Mouse (Mus musculus): ENCODE results near the gene Megf8. TPM values are rescaled to one million over a fixed set of nuclear protein-coding genes. Genes with fewer than 3 reads are reported as not detected.

The Megf8 gene
- polyA plus RNA-seq (2015; fragmentation: Nextera tagmentation; extraction: Ambion mirVana) = 18.9 and 19.8 TPM in 2 replicates

DNA sequence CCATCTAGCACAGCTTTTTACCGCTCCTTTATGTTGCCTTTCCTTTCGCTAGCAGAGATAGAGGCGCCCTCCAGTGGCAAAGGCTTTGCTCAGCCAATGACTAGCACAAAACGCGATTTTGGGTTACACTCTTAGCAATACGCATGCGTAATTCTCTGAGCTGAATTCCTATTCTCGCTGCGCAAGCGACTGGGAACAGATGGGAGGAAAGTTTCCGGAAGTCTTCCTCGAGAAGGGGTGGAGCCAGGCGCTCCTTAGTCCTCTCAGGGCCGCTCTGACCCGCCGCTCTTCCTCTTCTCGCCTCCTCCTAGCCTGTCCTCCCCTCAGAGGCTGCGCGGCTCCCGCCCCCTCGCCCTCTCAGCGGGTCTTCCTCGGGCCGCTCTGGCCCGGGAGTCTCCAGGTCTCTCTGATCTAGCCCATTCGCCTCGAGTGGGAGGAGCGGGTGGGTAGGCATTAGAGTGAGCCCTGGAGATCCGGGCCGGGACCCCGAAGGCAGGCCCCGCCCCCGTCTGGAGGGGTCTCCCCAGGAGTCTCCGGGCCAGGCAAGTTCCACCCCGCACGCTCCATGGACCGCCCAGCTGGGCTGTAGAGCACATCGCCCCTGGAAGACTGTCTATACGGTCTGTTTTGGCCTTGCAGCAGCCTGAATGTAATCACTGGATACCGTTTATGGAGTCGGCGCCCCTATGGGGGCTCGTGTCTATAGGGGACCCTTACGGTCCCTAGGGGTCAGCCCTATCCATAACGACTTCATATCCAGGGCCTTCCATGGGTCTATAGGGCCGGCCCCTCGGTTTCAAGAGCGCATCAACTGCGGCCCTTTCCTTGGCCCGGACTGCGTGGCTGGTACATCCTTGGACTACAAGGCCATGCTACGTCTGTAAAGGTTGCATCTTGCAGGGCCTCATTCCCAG is at the start of gene Megf8:
Gene Megf8, plus strand, starts transcription at position 633 of the 914 bp plus-strand sequence.
- Histone ChIP-seq H3K9me3 (no peaks in the 10 kb centered on the region), H3K36me3 (0 out of 2 replicates have a peak, but pooled peaks cover 6% of the 10 kb centered on the region), H3K9ac (replicated peaks) (peak within 1 kb of the TSS; percentile 89), H3K4me1 (replicated peaks) (peaks cover 50% of the 10 kb centered on the region), H3K27me3 (peaks cover 41% of the 10 kb centered on the region), H3K4me3 (replicated peaks) (peak within 1 kb of the TSS; percentile 73), H3K4me2 (replicated peaks) (peak within 1 kb of the TSS; percentile 95), H3K27ac (peak within 1 kb of the TSS; percentile 88)
- ATAC-seq = peak; percentile 99
- WGBS = under 1% methylated on average over 52 of the region's 52 CpGs

DNA sequence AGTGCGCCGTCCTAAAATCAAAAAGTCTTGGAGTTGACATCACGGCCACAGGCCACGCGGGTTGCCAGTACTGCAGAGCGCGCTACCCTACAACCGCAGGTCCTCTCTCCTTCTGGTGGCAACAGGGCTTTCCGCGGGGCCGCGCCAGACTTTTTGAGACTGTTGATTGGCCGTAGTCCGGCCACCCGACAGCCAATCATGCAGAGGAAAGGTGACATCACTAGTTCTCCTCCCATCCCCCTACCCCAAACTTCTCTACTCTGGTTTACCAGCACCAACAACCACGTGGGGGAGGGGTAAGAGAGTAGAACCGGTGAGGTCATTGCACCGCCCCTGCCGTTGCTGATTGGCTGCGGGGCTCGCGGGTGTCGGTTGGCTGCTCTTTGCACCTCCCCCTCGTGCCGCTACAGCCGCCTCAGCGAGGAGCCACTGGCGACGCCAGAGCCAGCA is 49.6 kb upstream of the Megf8 start, which contains the start of gene Cic:
Gene Cic, plus strand, starts transcription at position 404 of the 450 bp plus-strand sequence.
- peaks cover 28% of the 10 kb centered on the region for H3K4me1 ChIP-seq (replicated peaks)
- peak within 1 kb of the TSS; percentile 72 for H3K4me2 ChIP-seq (replicated peaks)
- H3K4me3 ChIP-seq (replicated peaks) = peak within 1 kb of the TSS; percentile 77
- WGBS = 1% methylated on average over 29 of the region's 29 CpGs
- H3K36me3 ChIP-seq = peaks cover 17% of the 10 kb centered on the region
- H3K9me3 ChIP-seq = no peaks in the 10 kb centered on the region
- ATAC-seq = peak; percentile 80
- 0 out of 2 replicates have a peak, but pooled peaks cover 3% of the 10 kb centered on the region for H3K27me3 ChIP-seq
- H3K9ac ChIP-seq (replicated peaks) = peak within 1 kb of the TSS; percentile 88
- H3K27ac ChIP-seq = peak within 1 kb of the TSS; percentile 91

DNA sequence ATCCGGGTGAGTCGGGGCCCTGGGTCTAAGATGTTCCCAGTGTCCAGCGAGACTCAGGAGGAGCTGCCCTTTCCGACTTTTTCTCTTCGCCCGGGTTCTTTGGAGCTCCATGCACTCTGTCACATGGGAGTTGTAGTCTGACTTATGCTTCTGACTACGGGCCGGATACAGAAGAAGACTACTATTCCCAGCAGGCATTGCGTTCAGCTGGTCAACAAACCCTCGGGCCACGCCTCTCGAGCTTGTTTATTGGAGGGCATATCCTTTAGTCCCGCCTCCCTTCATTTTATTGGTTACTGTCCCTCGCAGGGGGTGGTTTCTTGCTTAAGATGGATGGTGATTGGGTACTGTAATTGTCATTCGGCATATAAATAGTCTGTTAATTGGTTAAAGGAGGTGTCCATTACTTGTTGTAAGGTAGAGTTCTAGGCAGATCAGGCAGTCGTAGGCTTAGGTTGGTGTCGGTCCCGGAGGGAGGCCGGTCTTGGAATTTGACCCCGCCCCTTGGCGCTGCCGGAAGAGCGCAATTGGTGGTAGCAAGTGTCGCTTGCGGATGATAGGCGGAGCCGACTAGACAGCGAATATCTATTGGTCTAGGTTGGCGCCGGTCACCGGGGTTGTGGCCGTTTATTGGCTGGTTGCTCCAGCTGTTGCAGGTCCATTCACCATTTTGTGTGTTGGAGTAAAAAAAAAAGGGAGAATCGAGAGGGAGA is 49.1 kb upstream of the Megf8 start:
- Histone ChIP-seq H3K9ac (replicated peaks) (peak overlapping the region; percentile 88), H3K4me2 (replicated peaks) (peak overlapping the region; percentile 72), H3K4me3 (replicated peaks) (peak overlapping the region; percentile 77), H3K4me1 (replicated peaks) (peaks cover 28% of the 10 kb centered on the region), H3K9me3 (no peaks in the 10 kb centered on the region), H3K27me3 (0 out of 2 replicates have a peak, but pooled peaks cover 3% of the 10 kb centered on the region), H3K36me3 (peaks cover 22% of the 10 kb centered on the region), H3K27ac (peak overlapping the region; percentile 91)
- under 1% methylated on average over 33 of the region's 33 CpGs for WGBS
- ATAC-seq = peak; percentile 96

DNA sequence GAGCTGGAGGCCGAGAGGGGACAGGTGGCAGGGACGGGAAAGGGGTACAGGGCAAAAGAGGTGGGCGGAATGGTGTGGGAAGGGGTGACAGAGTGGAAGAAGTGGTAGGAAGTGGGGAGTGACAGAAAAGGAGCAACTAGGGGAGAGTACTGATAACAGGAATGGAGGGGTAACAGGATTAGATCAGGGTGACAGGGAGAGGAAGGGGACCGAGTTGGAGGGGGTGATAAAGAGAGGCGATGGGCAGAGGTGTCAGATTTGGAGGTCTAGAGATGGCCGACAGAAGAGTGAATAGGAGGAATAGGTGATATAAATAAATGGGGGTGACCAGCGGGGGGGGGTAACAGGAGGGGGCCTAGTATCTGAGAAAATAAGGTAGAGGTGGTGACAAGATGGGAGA is 48.4 kb upstream of the Megf8 start:
- WGBS = 6% methylated on average over 7 of the region's 7 CpGs
- H3K4me1 ChIP-seq (replicated peaks) = peaks cover 33% of the 10 kb centered on the region
- H3K36me3 ChIP-seq = peaks cover 29% of the 10 kb centered on the region
- H3K9me3 ChIP-seq = no peaks in the 10 kb centered on the region
- H3K9ac ChIP-seq (replicated peaks) = peak overlapping the region; percentile 88
- peak overlapping the region; percentile 72 for H3K4me2 ChIP-seq (replicated peaks)
- 0 out of 2 replicates have a peak, but pooled peaks cover 3% of the 10 kb centered on the region for H3K27me3 ChIP-seq
- ATAC-seq = peak; percentile 0; the same call in 1 of the 2 replicates
- peak overlapping the region; percentile 89 for H3K27ac ChIP-seq
- H3K4me3 ChIP-seq (replicated peaks) = peak overlapping the region; percentile 77

DNA sequence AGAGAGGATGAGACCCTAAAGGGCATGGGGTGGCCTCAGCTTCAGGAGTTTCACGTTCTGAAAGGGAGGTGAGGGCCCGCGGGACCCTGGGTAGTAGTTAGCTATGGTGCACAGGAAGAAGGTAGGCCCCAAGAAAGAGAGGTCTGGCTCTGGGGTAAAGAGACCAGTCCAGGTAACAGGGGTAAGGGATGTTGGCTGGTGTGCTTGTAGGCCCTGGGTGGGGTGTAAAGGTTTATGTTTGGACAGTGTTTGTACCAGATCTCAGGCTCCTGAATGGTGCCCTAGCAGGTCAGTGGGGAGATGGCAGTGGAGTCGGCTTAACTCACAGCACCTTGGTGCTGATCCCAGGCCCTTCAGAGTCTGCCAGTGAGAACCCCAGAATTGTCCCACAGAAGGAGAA is 47.9 kb upstream of the Megf8 start:
- Histone ChIP-seq H3K9me3 (no peaks in the 10 kb centered on the region), H3K27me3 (0 out of 2 replicates have a peak, but pooled peaks cover 3% of the 10 kb centered on the region), H3K4me1 (replicated peaks) (peaks cover 38% of the 10 kb centered on the region), H3K4me2 (replicated peaks) (peak overlapping the region; percentile 72), H3K36me3 (peaks cover 34% of the 10 kb centered on the region), H3K9ac (replicated peaks) (peak overlapping the region; percentile 88), H3K27ac (peak overlapping the region; percentile 89; the same call in 1 of the 2 replicates), H3K4me3 (replicated peaks) (peak overlapping the region; percentile 77)
- 51% methylated on average over 4 of the region's 4 CpGs for WGBS
- no peak for ATAC-seq

DNA sequence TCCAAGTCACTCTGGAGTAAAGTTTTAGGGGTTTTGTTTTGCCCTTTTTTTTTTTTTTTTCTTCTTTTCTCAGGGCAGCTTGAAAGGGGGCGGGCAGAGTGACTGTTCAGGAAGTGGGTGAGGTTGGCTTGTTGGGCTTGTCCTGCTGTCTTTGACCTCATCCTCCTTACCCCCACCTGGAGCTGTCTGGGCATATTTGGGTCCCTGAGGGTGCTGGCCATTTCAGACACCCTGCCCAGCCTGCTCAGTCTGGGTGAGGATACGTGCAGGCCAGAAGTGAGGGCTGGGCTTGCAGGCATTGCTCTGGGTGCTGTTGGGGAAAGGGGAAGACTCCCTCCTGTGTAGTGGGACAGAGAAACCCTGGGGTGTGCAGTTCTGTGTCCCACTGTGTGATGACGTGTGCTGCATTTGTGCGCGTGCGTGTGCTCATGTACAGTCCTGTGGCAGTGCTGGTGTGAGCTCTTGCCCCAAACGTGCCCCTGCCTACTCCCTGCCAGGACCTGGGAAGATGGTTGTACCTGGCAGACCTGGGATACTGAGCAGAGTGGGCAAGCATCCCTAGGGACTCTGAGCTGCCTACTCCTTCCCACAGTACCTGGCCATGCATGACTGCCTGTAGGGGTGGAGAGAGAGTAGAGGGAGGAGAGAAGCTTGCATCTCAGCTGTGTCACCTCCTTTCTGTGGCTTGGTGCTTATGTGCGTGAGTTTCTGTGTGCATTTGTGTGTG is 47.3 kb upstream of the Megf8 start:
- peaks cover 44% of the 10 kb centered on the region for H3K4me1 ChIP-seq (replicated peaks)
- ATAC-seq = no peak
- WGBS = 83% methylated on average over 8 of the region's 8 CpGs
- H3K27me3 ChIP-seq = no peaks in the 10 kb centered on the region
- no peak overlapping the region for H3K27ac ChIP-seq
- H3K4me2 ChIP-seq (replicated peaks) = peak overlapping the region; percentile 72
- peaks cover 38% of the 10 kb centered on the region for H3K36me3 ChIP-seq
- no peaks in the 10 kb centered on the region for H3K9me3 ChIP-seq
- H3K9ac ChIP-seq (replicated peaks) = peak overlapping the region; percentile 88
- H3K4me3 ChIP-seq (replicated peaks) = peak overlapping the region; percentile 77

DNA sequence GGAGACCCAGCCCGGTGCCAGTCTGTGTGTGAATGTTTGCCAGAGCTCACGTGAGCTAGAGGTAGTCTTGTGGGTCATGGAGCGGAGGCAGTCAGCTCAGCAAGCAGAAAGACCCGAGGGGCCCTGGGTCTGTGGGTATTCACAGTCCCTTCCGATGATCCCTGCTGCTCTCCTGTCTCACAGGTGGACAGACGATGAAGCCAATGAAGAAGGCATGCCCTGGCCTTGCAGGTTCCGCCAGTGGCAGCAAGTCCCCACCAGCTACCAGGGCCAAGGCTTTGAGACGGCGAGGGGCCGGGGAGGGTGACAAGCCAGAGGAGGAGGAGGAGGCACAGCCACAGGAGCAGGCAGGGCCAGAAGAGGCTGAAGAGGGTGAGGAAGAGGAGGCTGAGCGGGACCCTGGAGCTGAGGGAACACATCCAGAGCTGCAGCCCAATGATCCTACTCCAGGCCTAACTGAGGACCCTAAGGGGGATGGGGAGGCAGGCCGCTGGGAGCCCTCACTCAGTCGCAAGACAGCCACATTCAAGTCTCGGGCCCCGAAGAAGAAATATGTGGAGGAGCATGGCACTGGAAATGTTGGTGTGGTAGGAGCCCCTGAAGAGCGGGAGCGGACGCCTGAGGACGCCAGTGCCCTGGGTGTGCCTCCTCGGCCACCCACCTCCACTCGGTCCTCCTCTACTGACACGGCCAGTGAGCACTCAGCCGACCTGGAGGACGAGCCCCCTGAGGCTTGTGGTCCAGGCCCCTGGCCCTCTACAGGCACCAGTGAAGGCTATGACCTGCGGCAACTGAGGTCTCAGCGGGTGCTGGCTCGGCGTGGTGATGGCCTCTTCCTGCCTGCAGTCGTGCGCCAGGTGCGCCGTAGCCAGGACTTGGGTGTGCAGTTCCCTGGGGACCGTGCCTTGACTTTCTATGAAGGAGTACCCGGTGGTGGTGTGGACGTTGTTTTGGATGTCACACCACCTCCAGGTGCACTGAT is 46.0 kb upstream of the Megf8 start:
- Histone ChIP-seq H3K36me3 (peaks cover 43% of the 10 kb centered on the region), H3K4me2 (replicated peaks) (no peak overlapping the region), H3K9me3 (no peaks in the 10 kb centered on the region), H3K4me3 (replicated peaks) (no peak overlapping the region), H3K9ac (replicated peaks) (peak overlapping the region; percentile 48), H3K4me1 (replicated peaks) (peaks cover 57% of the 10 kb centered on the region), H3K27ac (no peak overlapping the region), H3K27me3 (no peaks in the 10 kb centered on the region)
- no peak for ATAC-seq
- WGBS = 88% methylated on average over 35 of the region's 35 CpGs

DNA sequence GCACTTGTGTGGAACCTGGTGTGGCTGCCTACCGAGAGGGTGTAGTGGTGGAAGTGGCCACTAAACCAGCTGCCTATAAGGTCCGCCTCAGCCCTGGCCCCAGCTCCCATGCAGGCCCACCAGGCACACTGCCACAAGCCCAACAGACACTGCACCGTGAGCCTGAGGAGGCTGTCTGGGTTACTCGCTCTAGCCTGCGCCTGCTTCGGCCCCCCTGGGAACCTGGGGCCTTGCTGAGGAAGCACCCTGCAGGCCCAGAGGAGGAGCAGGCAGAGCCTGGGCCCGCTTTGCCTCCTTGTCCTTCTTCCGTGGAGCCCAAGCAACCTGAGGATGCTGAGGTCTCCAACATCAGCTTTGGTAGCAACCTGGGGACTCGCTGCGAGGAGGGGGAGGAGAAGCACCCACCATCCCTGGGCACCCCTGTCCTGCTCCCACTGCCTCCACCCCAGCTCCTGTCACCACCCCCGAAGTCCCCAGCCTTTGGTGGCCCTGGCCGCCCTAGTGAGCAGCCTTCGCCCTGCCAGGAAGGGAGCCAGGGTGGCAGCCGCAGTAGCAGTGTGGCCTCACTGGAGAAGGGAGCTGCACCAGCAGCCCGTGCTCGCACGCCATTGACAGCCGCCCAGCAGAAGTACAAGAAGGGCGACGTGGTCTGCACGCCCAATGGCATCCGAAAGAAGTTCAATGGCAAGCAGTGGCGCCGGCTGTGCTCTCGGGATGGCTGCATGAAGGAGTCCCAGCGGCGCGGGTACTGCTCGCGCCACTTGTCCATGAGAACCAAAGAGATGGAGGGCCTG is 45.1 kb upstream of the Megf8 start:
- ATAC-seq = no peak
- Histone ChIP-seq H3K9me3 (no peaks in the 10 kb centered on the region), H3K4me2 (replicated peaks) (no peak overlapping the region), H3K4me3 (replicated peaks) (no peak overlapping the region), H3K4me1 (replicated peaks) (peaks cover 64% of the 10 kb centered on the region), H3K27me3 (no peaks in the 10 kb centered on the region), H3K27ac (no peak overlapping the region), H3K36me3 (peaks cover 43% of the 10 kb centered on the region), H3K9ac (replicated peaks) (0 out of 2 replicates have a peak overlapping the region, but pooled peaks have one; percentile 36)
- 86% methylated on average over 30 of the region's 30 CpGs for WGBS

DNA sequence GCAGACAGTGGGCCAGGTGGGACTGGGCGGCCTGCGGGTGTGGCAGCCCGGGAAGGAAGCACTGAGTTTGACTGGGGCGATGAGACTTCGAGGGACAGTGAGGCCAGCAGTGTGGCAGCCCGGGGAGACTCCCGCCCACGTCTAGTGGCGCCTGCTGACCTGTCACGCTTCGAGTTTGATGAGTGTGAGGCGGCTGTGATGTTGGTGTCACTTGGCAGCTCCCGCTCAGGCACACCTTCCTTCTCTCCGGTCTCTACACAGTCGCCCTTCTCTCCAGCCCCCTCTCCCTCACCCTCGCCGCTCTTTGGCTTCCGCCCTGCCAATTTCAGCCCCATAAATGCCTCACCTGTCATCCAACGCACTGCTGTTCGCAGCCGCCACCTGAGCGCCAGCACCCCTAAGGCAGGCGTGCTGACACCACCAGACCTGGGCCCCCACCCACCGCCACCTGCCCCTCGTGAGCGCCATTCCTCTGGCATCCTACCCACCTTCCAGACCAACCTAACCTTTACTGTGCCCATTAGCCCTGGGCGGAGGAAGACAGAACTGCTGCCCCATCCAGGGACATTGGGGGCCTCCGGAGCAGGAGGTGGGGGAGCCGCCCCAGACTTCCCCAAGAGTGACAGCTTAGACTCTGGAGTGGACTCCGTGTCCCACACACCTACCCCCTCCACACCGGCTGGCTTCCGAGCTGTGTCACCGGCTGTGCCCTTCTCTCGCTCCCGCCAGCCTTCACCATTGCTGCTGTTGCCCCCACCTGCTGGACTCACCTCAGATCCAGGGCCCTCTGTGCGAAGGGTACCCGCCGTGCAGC is 44.3 kb upstream of the Megf8 start:
- peaks cover 43% of the 10 kb centered on the region for H3K36me3 ChIP-seq
- no peaks in the 10 kb centered on the region for H3K27me3 ChIP-seq
- WGBS = 91% methylated on average over 38 of the region's 38 CpGs
- no peak overlapping the region for H3K9ac ChIP-seq (replicated peaks)
- no peak overlapping the region for H3K27ac ChIP-seq
- no peak overlapping the region for H3K4me2 ChIP-seq (replicated peaks)
- H3K9me3 ChIP-seq = no peaks in the 10 kb centered on the region
- H3K4me1 ChIP-seq (replicated peaks) = peaks cover 66% of the 10 kb centered on the region
- ATAC-seq = no peak
- no peak overlapping the region for H3K4me3 ChIP-seq (replicated peaks)

Measured in midbrain, embryonic 13.5 days (tissue).